Mouse (Mus musculus) G1E-ER4 (cell line): ENCODE data around the gene Fbxl2. TPM values are rescaled to one million over a fixed set of nuclear protein-coding genes. Genes with fewer than 3 reads are reported as not detected.

Experiments used
- GATA1 ChIP-seq: IDR thresholded peaks from one replicate; pipeline ENCODE4 v1.8.0; 2012; ENCODE audit warnings: low read length, inconsistent platforms
- polyA plus RNA-seq: library from polyadenylated mRNA; stranded (reverse); fragments of >175 nt; gene quantifications from 2 replicates; pipeline ENCODE4 v1.2.3, GENCODE M21; 2012

The Fbxl2 gene
- polyA plus RNA-seq, 1 experiment, result 0.13 TPM

DNA sequence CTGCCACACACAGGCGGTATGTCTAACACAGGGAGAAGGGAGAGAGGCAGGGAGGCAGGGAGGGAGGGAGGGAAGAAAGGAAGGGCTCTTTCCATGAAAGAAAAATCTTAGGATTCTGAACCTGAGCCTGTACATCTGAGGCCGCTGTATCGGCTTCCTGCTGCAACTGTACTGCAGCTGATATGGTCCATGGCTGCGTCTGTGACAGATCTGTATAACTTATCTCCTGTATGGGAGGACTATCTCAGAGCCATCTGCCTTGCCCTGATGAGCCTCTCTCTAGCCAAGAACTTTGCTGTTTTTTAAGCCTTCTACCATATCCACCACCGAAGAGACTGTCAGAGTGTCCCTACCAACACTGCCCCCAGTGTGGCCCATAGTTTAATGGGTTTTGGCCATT, 130.2 kb downstream of the Fbxl2 start:
- no peak for TF ChIP-seq GATA1

Other genes with a start within 250 kb of the Fbxl2 start
- gene Ubp1, start 115.3 kb downstream of the Fbxl2 start, polyA plus RNA-seq, result 80.1 and 98.5 TPM in 2 replicates
- not detected in 2 replicates for gene Susd5, start 10.9 kb upstream of the Fbxl2 start, polyA plus RNA-seq